Mouse (Mus musculus): Measurements from ENCODE around the gene Gtf3a.
A peak's percentile ranks its signal among the peaks of the same experiment; 100 is the strongest.

The Gtf3a gene

DNA sequence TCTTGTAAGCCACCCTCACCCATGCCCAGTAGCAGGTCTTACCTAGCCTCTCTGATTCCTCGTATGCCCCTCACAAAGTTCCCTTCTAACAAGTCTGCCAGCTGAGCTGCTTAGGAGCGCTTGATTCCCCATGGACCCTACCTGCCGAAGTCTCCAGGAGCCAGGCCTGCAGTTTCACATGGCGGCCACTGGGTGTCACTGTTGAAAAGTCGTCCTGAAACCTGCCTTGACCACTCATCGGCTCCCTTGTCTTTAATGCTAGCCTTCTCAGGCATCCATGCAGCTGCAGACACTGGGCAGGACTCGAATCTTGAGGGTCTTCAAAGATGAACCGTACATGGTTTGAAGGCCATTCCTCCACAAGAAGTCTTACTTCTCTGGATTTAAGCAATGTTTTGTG, 34.8 kb downstream of the Gtf3a start:
- DNase-seq (ENCODE audit: low read depth), result peak; percentile 38

- no peak for DNase-seq (ENCODE audit: low read depth)
Observed at GRCm38 (mm10) chr5:146985725-146986433, 37.4 kb downstream of the Gtf3a start.

DNA sequence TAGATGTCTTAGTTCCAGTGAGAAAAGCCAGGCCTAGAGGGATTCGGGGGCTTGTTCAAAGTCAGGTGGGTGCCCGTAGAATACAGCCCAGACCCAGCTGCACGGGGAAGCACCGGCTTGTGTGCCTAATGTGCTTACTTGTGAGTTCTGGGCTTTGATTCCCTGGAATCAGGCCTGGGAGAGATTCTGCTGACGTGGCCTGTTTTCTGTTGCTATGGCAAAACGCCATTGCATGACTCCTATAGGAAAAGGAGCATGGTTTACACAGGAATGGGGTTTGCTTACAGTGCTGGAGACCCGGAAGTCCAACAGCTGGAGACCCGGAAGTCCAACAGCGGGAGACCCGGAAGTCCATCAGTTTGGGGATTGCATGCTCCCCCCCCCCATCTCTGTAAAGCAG, 39.1 kb downstream of the Gtf3a start:
- no peak for DNase-seq (ENCODE audit: low read depth)

- no peak for DNase-seq (ENCODE audit: low read depth)
Observed at GRCm38 (mm10) chr5:146989051-146989450, 40.6 kb downstream of the Gtf3a start.

GRCm38 (mm10) chr5:146993509-146993908, 45.1 kb downstream of the Gtf3a start:
- DNase-seq (ENCODE audit: low read depth), result no peak

DNA sequence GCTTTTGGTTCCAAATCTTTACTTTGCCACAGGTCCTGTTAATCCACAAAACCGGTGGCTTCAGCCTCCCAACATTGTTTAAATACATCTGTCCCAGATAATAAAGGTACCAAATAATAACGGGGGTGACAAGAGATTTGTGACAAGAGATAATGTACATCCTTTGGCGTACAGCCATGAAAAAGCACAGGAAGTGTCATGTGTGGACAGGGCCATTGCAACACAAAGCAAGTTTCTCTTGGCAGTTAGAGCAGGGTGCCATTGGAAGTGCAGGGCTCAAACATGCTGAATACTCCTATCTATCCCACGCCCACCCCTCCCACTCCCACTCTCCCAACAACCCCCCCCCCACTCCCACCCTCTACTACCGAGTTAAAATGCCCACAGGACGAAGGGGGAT, 46.5 kb downstream of the Gtf3a start:
- no peak for DNase-seq (ENCODE audit: low read depth)

DNA sequence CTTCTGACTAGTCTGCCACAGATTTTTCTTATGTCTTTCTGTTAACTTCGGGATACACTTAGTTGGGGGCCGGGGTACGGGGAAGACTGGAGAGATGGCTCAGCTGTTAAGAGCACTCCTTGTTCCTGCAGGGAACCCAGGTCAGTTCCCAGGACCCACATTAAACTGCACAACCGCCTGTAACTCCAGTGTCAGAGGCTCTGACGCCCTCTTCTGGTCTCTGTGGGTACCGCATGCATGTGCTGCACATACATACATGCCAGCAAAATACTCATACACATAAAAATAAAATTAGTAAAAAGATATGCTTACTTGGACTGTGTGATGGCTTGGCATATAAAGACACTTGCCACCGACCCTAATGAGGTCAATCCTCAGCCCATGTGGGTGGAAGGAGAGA, 48.4 kb downstream of the Gtf3a start:
- DNase-seq (ENCODE audit: low read depth), result no peak

- DNase-seq (ENCODE audit: low read depth), result no peak
Observed at GRCm38 (mm10) chr5:146998802-146999201, 50.3 kb downstream of the Gtf3a start.

DNA sequence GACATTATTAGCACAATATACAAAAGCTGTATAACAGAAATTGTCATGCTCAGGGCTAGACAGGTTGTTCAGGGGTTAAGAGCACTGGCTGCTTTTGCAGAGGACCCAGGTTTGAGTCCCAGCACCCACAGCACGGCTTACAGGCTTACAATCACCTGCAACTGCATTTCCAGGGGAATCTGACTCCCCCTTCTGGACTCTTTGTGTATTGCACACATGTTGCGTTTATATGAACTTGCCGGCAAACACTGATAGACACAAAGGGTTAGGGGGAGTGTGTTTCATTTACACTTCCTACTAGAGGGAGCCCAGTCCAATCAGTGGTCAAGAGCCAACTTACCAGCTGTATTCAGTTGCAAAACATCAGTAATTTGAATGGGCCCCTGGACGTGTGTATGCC, 52.9 kb downstream of the Gtf3a start:
- DNase-seq (ENCODE audit: low read depth), result no peak

- DNase-seq (ENCODE audit: low read depth), result no peak
Observed at GRCm38 (mm10) chr5:147003303-147003702, 54.8 kb downstream of the Gtf3a start.

Measured in c-Kit-positive CD71-negative TER-119-negative erythroid progenitor cells, embryonic 14.5 days (primary cell).